ENCODE assay signal across 10 mouse cellular contexts in the genomic region with DNA sequence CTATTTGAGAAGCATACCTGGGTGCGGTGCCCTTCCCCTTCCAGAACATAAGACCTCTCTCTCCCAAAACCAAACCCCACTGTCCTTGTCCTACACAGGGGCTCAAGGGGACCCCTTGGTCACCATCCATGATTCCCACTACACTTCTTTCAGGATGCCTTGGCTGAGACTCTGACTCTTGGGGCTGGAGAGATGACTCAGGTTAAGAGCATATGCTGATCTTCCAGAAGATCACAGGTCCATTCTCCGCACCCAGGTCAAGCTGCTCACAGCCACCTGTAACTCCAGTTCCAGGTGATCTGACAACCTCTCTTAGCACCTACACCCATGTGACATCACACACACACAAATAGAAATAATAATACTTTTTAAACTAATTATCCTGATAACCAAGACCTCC. TPM values are rescaled to one million over a fixed set of nuclear protein-coding genes. Genes with fewer than 3 reads are reported as not detected.
DNase-seq lines count a peak whose midpoint lies in the region; ATAC-seq lines count a peak whose summit lies in the region.
"Had no signal": no experiment of that assay in that cellular context is flagged by ENCODE, and none has a peak within 500 bp of the region (broad histone marks: within the 10 kb centered on the region; RNA-seq: fewer than 3 reads in every experiment).

No protein-coding gene starts in this region.

- no peaks in the 10 kb centered on the region for H3K36me3 ChIP-seq in heart, embryonic 14.5 days (ENCODE audit: control insufficient read depth, insufficient read depth, low read length)
- H3K36me3 ChIP-seq in hindbrain, embryonic 13.5 days: no peaks in the 10 kb centered on the region
- no peaks in the 10 kb centered on the region for H3K36me3 ChIP-seq in midbrain, embryonic 13.5 days
- H3K36me3 ChIP-seq: G1E had no signal

- peak overlapping the region; percentile 66 to 93 for H3K4me3 ChIP-seq in heart, embryonic 14.5 days (ENCODE audit: control insufficient read depth in 1 of 2, insufficient read depth in 1 of 2, low read depth in 1 of 2, low read length in 2 of 2)
- H3K4me3 ChIP-seq in hindbrain, embryonic 13.5 days: peak overlapping the region; percentile 86
- peak overlapping the region; percentile 80 for H3K4me3 ChIP-seq in midbrain, embryonic 13.5 days (replicated peaks)

- 10% methylated on average over 2 of the region's 2 CpGs for WGBS in heart, embryonic 14.5 days
- WGBS in hindbrain, embryonic 13.5 days: 22% methylated on average over 2 of the region's 2 CpGs
- WGBS in midbrain, embryonic 13.5 days: 36% methylated on average over 2 of the region's 2 CpGs

- H3K4me2 ChIP-seq in heart, embryonic 14.5 days (ENCODE audit: low read length): peak overlapping the region; percentile 94
- H3K4me2 ChIP-seq in hindbrain, embryonic 13.5 days: peak overlapping the region; percentile 82
- H3K4me2 ChIP-seq in midbrain, embryonic 13.5 days (replicated peaks): peak overlapping the region; percentile 88

- H3K9ac ChIP-seq in heart, embryonic 14.5 days (ENCODE audit: low read length): peak overlapping the region; percentile 98
- H3K9ac ChIP-seq in hindbrain, embryonic 13.5 days: peak overlapping the region; percentile 96
- peak overlapping the region; percentile 95 for H3K9ac ChIP-seq in midbrain, embryonic 13.5 days (replicated peaks)

- H3K27ac ChIP-seq in heart, embryonic 14.5 days (replicated peaks in 1 of 2; ENCODE audit: control insufficient read depth in 1 of 2, insufficient read depth in 1 of 2, low read depth in 2 of 2, low read length in 2 of 2): peak overlapping the region in 1 of 2 experiments; percentile 92; a peak in 2 of 4 replicates
- H3K27ac ChIP-seq in hindbrain, embryonic 13.5 days: peak overlapping the region; percentile 86
- H3K27ac ChIP-seq in midbrain, embryonic 13.5 days: peak overlapping the region; percentile 69; the same call in 1 of the 2 replicates

- DNase-seq in heart, postnatal 4 days: no peak
- peak; percentile 41 for DNase-seq in NIH3T3 (ENCODE audit: low read depth)
- no peak for DNase-seq in urinary bladder, postnatal 36 days (ENCODE audit: low spot score in 2 of 2)
- no peak for DNase-seq in kidney, postnatal 25 days
- no peak for DNase-seq in B cell, adult 2 months

- no peaks in the 10 kb centered on the region for H3K9me3 ChIP-seq in heart, embryonic 14.5 days (ENCODE audit: control insufficient read depth, low read length)
- H3K9me3 ChIP-seq in hindbrain, embryonic 13.5 days: no peaks in the 10 kb centered on the region
- H3K9me3 ChIP-seq in midbrain, embryonic 13.5 days: no peaks in the 10 kb centered on the region
- H3K9me3 ChIP-seq: G1E had no signal

- H3K27me3 ChIP-seq in heart, embryonic 14.5 days (ENCODE audit: control insufficient read depth, insufficient read depth, low read length): no peaks in the 10 kb centered on the region
- H3K27me3 ChIP-seq in hindbrain, embryonic 13.5 days: peaks cover 20% of the 10 kb centered on the region
- H3K27me3 ChIP-seq in midbrain, embryonic 13.5 days: peaks cover 7% of the 10 kb centered on the region; the same call in 1 of the 2 replicates

- no peak for ATAC-seq in heart, embryonic 14.5 days (ENCODE audit: insufficient number of reproducible peaks, insufficient read depth, low FRiP score, low read depth)
- ATAC-seq in hindbrain, embryonic 13.5 days (ENCODE audit: low FRiP score): peak; percentile 22; the same call in 1 of the 2 replicates
- peak; percentile 49; the same call in 1 of the 2 replicates for ATAC-seq in midbrain, embryonic 13.5 days

- peaks cover 28 to 34% of the 10 kb centered on the region in 2 experiments for H3K4me1 ChIP-seq in heart, embryonic 14.5 days (ENCODE audit: control insufficient read depth in 2 of 2, insufficient read depth in 2 of 2, low read length in 2 of 2)
- peaks cover 47% of the 10 kb centered on the region for H3K4me1 ChIP-seq in hindbrain, embryonic 13.5 days (replicated peaks)
- H3K4me1 ChIP-seq in midbrain, embryonic 13.5 days (replicated peaks): peaks cover 36% of the 10 kb centered on the region

RNA-seq across cellular contexts. Expression of a gene that starts 16.1 kb away (rescaled TPM):
- polyA plus RNA-seq in heart, embryonic 14.5 days (2014; fragmentation: Nextera tagmentation; extraction: Ambion mirVana): 34.9 and 36.9 TPM in 2 replicates
- 10 to 100 TPM; 45.1 to 46.4 TPM for total RNA-seq in heart, postnatal 4 days (2021)
- 27.6 and 31.4 TPM in 2 replicates for polyA plus RNA-seq in hindbrain, embryonic 13.5 days (2015; fragmentation: Nextera tagmentation; extraction: Ambion mirVana)
- 27.0 and 27.3 TPM in 2 replicates for polyA plus RNA-seq in midbrain, embryonic 13.5 days (2015; fragmentation: Nextera tagmentation; extraction: Ambion mirVana)
- polyA plus RNA-seq: G1E had no signal

RNA-seq across cellular contexts. Expression of a gene that starts 26.1 kb away (rescaled TPM):
- not detected in 2 replicates for polyA plus RNA-seq in heart, embryonic 14.5 days (2014; fragmentation: Nextera tagmentation; extraction: Ambion mirVana)
- total RNA-seq in heart, postnatal 4 days (2021): not detected
- not detected in 2 replicates for polyA plus RNA-seq in hindbrain, embryonic 13.5 days (2015; fragmentation: Nextera tagmentation; extraction: Ambion mirVana)
- polyA plus RNA-seq in midbrain, embryonic 13.5 days (2015; fragmentation: Nextera tagmentation; extraction: Ambion mirVana): not detected in 2 replicates
- total RNA-seq: left cerebral cortex, postnatal 36 days had no signal
- polyA plus RNA-seq: G1E had no signal

RNA-seq across cellular contexts. Expression of a gene that starts 43.6 kb away (rescaled TPM):
- polyA plus RNA-seq in heart, embryonic 14.5 days (2014; fragmentation: Nextera tagmentation; extraction: Ambion mirVana): 1.5 and 2.3 TPM in 2 replicates
- 1 to 10 TPM; 2.3 to 2.4 TPM for total RNA-seq in heart, postnatal 4 days (2021)
- 3.8 and 4.0 TPM in 2 replicates for polyA plus RNA-seq in hindbrain, embryonic 13.5 days (2015; fragmentation: Nextera tagmentation; extraction: Ambion mirVana)
- polyA plus RNA-seq in midbrain, embryonic 13.5 days (2015; fragmentation: Nextera tagmentation; extraction: Ambion mirVana): 3.8 and 4.7 TPM in 2 replicates
- total RNA-seq: G1E had no signal
- polyA plus RNA-seq: G1E had no signal

RNA-seq across cellular contexts. Expression of a gene that starts 55.0 kb away (rescaled TPM):
- 1.3 and 2.2 TPM in 2 replicates for polyA plus RNA-seq in heart, embryonic 14.5 days (2014; fragmentation: Nextera tagmentation; extraction: Ambion mirVana)
- 1 to 10 TPM; 3.4 to 3.6 TPM for total RNA-seq in heart, postnatal 4 days (2021)
- polyA plus RNA-seq in hindbrain, embryonic 13.5 days (2015; fragmentation: Nextera tagmentation; extraction: Ambion mirVana): 0.76 and 1.2 TPM in 2 replicates
- polyA plus RNA-seq in midbrain, embryonic 13.5 days (2015; fragmentation: Nextera tagmentation; extraction: Ambion mirVana): 0.50 and 1.2 TPM in 2 replicates
- polyA plus RNA-seq: G1E had no signal
